Mouse (Mus musculus): ENCODE measurements around the gene Sds. TPM values are rescaled to one million over a fixed set of nuclear protein-coding genes. Genes with fewer than 3 reads are reported as not detected.

The Sds gene
- polyA plus RNA-seq, 1 experiment, result 0.70 TPM

- no peaks in the 10 kb centered on the region for H3K4me1 ChIP-seq (ENCODE audit: control insufficient read depth, insufficient read depth, low read length)
- DNase-seq, result no peak
- H3K4me3 ChIP-seq (replicated peaks; ENCODE audit: extremely low read depth, low read depth, low read length), result no peak overlapping the region
- TF ChIP-seq CTCF (IDR thresholded peaks at IDR 0.05; ENCODE audit: insufficient read depth, low read length) (no peak), POLR2A (IDR thresholded peaks at IDR 0.05; ENCODE audit: borderline replicate concordance, extremely low read depth, low read depth, low read length) (no peak)
- 72% methylated on average over 15 of the region's 15 CpGs for WGBS
These were observed 14.4 kb upstream of the Sds start for GRCm38 (mm10) chr5:120461902-120462301.

GRCm38 (mm10) chr5:120464321-120464720 is 12.0 kb upstream of the Sds start:
- Histone ChIP-seq H3K4me3 (replicated peaks; ENCODE audit: extremely low read depth, low read depth, low read length) (no peak overlapping the region), H3K4me1 (ENCODE audit: control insufficient read depth, insufficient read depth, low read length) (no peaks in the 10 kb centered on the region)
- 82% methylated on average over 4 of the region's 4 CpGs for WGBS
- no peak for DNase-seq
- TF ChIP-seq POLR2A (IDR thresholded peaks at IDR 0.05; ENCODE audit: borderline replicate concordance, extremely low read depth, low read depth, low read length) (no peak), CTCF (IDR thresholded peaks at IDR 0.05; ENCODE audit: insufficient read depth, low read length) (no peak)

GRCm38 (mm10) chr5:120465062-120465461 is 11.3 kb upstream of the Sds start:
- H3K4me1 ChIP-seq (ENCODE audit: control insufficient read depth, insufficient read depth, low read length), result no peaks in the 10 kb centered on the region
- H3K4me3 ChIP-seq (replicated peaks; ENCODE audit: extremely low read depth, low read depth, low read length), result no peak overlapping the region
- 34% methylated on average over 5 of the region's 5 CpGs for WGBS
- TF ChIP-seq CTCF (IDR thresholded peaks at IDR 0.05; ENCODE audit: insufficient read depth, low read length) (peak; percentile 47), POLR2A (IDR thresholded peaks at IDR 0.05; ENCODE audit: borderline replicate concordance, extremely low read depth, low read depth, low read length) (no peak)
- peak; percentile 17 for DNase-seq

GRCm38 (mm10) chr5:120465860-120466259 is 10.5 kb upstream of the Sds start:
- DNase-seq, result no peak
- Histone ChIP-seq H3K4me1 (ENCODE audit: control insufficient read depth, insufficient read depth, low read length) (no peaks in the 10 kb centered on the region), H3K4me3 (replicated peaks; ENCODE audit: extremely low read depth, low read depth, low read length) (no peak overlapping the region)
- WGBS, result 43% methylated on average over 6 of the region's 6 CpGs
- no peak for TF ChIP-seq POLR2A (IDR thresholded peaks at IDR 0.05; ENCODE audit: borderline replicate concordance, extremely low read depth, low read depth, low read length)
- no peak for TF ChIP-seq CTCF (IDR thresholded peaks at IDR 0.05; ENCODE audit: insufficient read depth, low read length)

- Histone ChIP-seq H3K4me1 (ENCODE audit: control insufficient read depth, insufficient read depth, low read length) (no peaks in the 10 kb centered on the region), H3K4me3 (replicated peaks; ENCODE audit: extremely low read depth, low read depth, low read length) (no peak overlapping the region)
- DNase-seq, result no peak
- 26% methylated on average over 4 of the region's 4 CpGs for WGBS
- TF ChIP-seq POLR2A (IDR thresholded peaks at IDR 0.05; ENCODE audit: borderline replicate concordance, extremely low read depth, low read depth, low read length) (no peak), CTCF (IDR thresholded peaks at IDR 0.05; ENCODE audit: insufficient read depth, low read length) (no peak)
These were observed 9.3 kb upstream of the Sds start for GRCm38 (mm10) chr5:120467026-120467425.

GRCm38 (mm10) chr5:120468336-120468735 is 8.0 kb upstream of the Sds start:
- 52% methylated on average over 5 of the region's 5 CpGs for WGBS
- H3K4me3 ChIP-seq (replicated peaks; ENCODE audit: extremely low read depth, low read depth, low read length), result no peak overlapping the region
- no peaks in the 10 kb centered on the region for H3K4me1 ChIP-seq (ENCODE audit: control insufficient read depth, insufficient read depth, low read length)
- DNase-seq, result no peak
- no peak for TF ChIP-seq CTCF (IDR thresholded peaks at IDR 0.05; ENCODE audit: insufficient read depth, low read length)
- TF ChIP-seq POLR2A (IDR thresholded peaks at IDR 0.05; ENCODE audit: borderline replicate concordance, extremely low read depth, low read depth, low read length), result no peak

GRCm38 (mm10) chr5:120468830-120469229 is 7.5 kb upstream of the Sds start:
- no peak for DNase-seq
- H3K4me1 ChIP-seq (ENCODE audit: control insufficient read depth, insufficient read depth, low read length), result no peaks in the 10 kb centered on the region
- TF ChIP-seq CTCF (IDR thresholded peaks at IDR 0.05; ENCODE audit: insufficient read depth, low read length), result no peak
- no peak for TF ChIP-seq POLR2A (IDR thresholded peaks at IDR 0.05; ENCODE audit: borderline replicate concordance, extremely low read depth, low read depth, low read length)
- H3K4me3 ChIP-seq (replicated peaks; ENCODE audit: extremely low read depth, low read depth, low read length), result no peak overlapping the region
- 74% methylated on average over 6 of the region's 6 CpGs for WGBS

- WGBS, result 40% methylated on average over 4 of the region's 4 CpGs
- DNase-seq, result no peak
- H3K4me1 ChIP-seq (ENCODE audit: control insufficient read depth, insufficient read depth, low read length), result no peaks in the 10 kb centered on the region
- no peak for TF ChIP-seq POLR2A (IDR thresholded peaks at IDR 0.05; ENCODE audit: borderline replicate concordance, extremely low read depth, low read depth, low read length)
- no peak for TF ChIP-seq CTCF (IDR thresholded peaks at IDR 0.05; ENCODE audit: insufficient read depth, low read length)
- H3K4me3 ChIP-seq (replicated peaks; ENCODE audit: extremely low read depth, low read depth, low read length), result no peak overlapping the region
These were observed 4.8 kb upstream of the Sds start for GRCm38 (mm10) chr5:120471538-120471937.

- H3K4me3 ChIP-seq (replicated peaks; ENCODE audit: extremely low read depth, low read depth, low read length), result no peak within 1 kb of the TSS
- DNase-seq, result no peak
- no peaks in the 10 kb centered on the region for H3K4me1 ChIP-seq (ENCODE audit: control insufficient read depth, insufficient read depth, low read length)
- TF ChIP-seq POLR2A (IDR thresholded peaks at IDR 0.05; ENCODE audit: borderline replicate concordance, extremely low read depth, low read depth, low read length) (no peak), CTCF (IDR thresholded peaks at IDR 0.05; ENCODE audit: insufficient read depth, low read length) (no peak)
- WGBS, result 55% methylated on average over 8 of the region's 8 CpGs
These were observed 3.6 kb upstream of the Sds start, which contains the start of gene Sdsl for GRCm38 (mm10) chr5:120472770-120473169. Gene Sdsl (minus strand): TSS chr5:120472810.

GRCm38 (mm10) chr5:120473361-120473760 is 3.0 kb upstream of the Sds start:
- no peaks in the 10 kb centered on the region for H3K4me1 ChIP-seq (ENCODE audit: control insufficient read depth, insufficient read depth, low read length)
- H3K4me3 ChIP-seq (replicated peaks; ENCODE audit: extremely low read depth, low read depth, low read length), result no peak overlapping the region
- DNase-seq, result no peak
- no peak for TF ChIP-seq POLR2A (IDR thresholded peaks at IDR 0.05; ENCODE audit: borderline replicate concordance, extremely low read depth, low read depth, low read length)
- no peak for TF ChIP-seq CTCF (IDR thresholded peaks at IDR 0.05; ENCODE audit: insufficient read depth, low read length)
- WGBS, result 90% methylated on average over 2 of the region's 2 CpGs

Data from lung, adult 2 months (tissue).